Mouse (Mus musculus) hindbrain, embryonic 12.5 days (tissue): ENCODE measurements at regions not wholly inside any gene's neighbourhood (a gene's known extent, or its start where the extent isn't known, plus 50 kb on each side); places are given as distances from the start of the nearest gene placed in this dataset.
A peak's percentile ranks its signal among the peaks of the same experiment; 100 is the strongest.

Source experiments
- ATAC-seq: fragments of 200-750 bp; cut with Nextera tagmentation; 2 replicates; pipeline ENCODE4 v1.8.0; 2017; ENCODE audit warnings: moderate TSS enrichment; ENCODE audit not compliant: low FRiP score
- H3K27ac ChIP-seq: fragments of 300-500 bp; sonication (generic); 2 replicates; pipeline ENCODE4 v1.5.1; 2016; ENCODE audit warnings: mild to moderate bottlenecking
- H3K27me3 ChIP-seq: fragments of 300-500 bp; sonication (generic); 2 replicates; pipeline ENCODE4 v1.6.1; 2016; ENCODE audit warnings: mild to moderate bottlenecking
- H3K36me3 ChIP-seq: fragments of 300-500 bp; sonication (generic); 2 replicates; pipeline ENCODE4 v1.6.1; 2016; ENCODE audit warnings: mild to moderate bottlenecking
- H3K4me1 ChIP-seq: fragments of 300-500 bp; sonication (generic); 2 replicates; pipeline ENCODE4 v1.6.1; 2016
- H3K4me2 ChIP-seq: fragments of 300-500 bp; sonication (generic); replicated peaks from 2 replicates; pipeline ENCODE4 v1.6.1; 2016; ENCODE audit warnings: mild to moderate bottlenecking
- H3K4me3 ChIP-seq: fragments of 300-500 bp; sonication (generic); 2 replicates; pipeline ENCODE4 v1.5.1; 2016; ENCODE audit warnings: mild to moderate bottlenecking
- H3K9ac ChIP-seq: fragments of 300-500 bp; sonication (generic); 2 replicates; pipeline ENCODE4 v1.6.1; 2016; ENCODE audit warnings: mild to moderate bottlenecking, moderate library complexity
- H3K9me3 ChIP-seq: fragments of 300-500 bp; sonication (generic); replicated peaks from 2 replicates; pipeline ENCODE4 v1.6.1; 2016; ENCODE audit warnings: mild to moderate bottlenecking
- WGBS: fragments of 180-500 bp; shearing (Covaris S2); methylation state at CpG from one replicate; pipeline ENCODE4 v1.1.7; 2016; 5-methylcytosine and 5-hydroxymethylcytosine counted together

GRCm38 (mm10) chr15:68714337-68714736 is 2213.6 kb upstream of the Lrrc6 start:
- no peaks in the 10 kb centered on the region for H3K4me1 ChIP-seq
- H3K36me3 ChIP-seq: no peaks in the 10 kb centered on the region
- no peak overlapping the region for H3K4me2 ChIP-seq
- no peaks in the 10 kb centered on the region for H3K27me3 ChIP-seq
- H3K27ac ChIP-seq: no peak overlapping the region
- no peak for ATAC-seq
- H3K9me3 ChIP-seq: no peaks in the 10 kb centered on the region
- no peak overlapping the region for H3K4me3 ChIP-seq
- no peak overlapping the region for H3K9ac ChIP-seq
- WGBS: 81% methylated on average over 4 of the region's 4 CpGs

GRCm38 (mm10) chr15:68707306-68707705 is 2206.6 kb upstream of the Lrrc6 start:
- 84% methylated on average over 3 of the region's 3 CpGs for WGBS
- no peak overlapping the region for H3K4me3 ChIP-seq
- no peak overlapping the region for H3K4me2 ChIP-seq
- H3K9me3 ChIP-seq: no peaks in the 10 kb centered on the region
- ATAC-seq: no peak
- no peaks in the 10 kb centered on the region for H3K27me3 ChIP-seq
- H3K9ac ChIP-seq: no peak overlapping the region
- no peaks in the 10 kb centered on the region for H3K4me1 ChIP-seq
- H3K27ac ChIP-seq: no peak overlapping the region
- H3K36me3 ChIP-seq: no peaks in the 10 kb centered on the region

- no peaks in the 10 kb centered on the region for H3K4me1 ChIP-seq
- no peaks in the 10 kb centered on the region for H3K27me3 ChIP-seq
- no peaks in the 10 kb centered on the region for H3K36me3 ChIP-seq
- no peak overlapping the region for H3K27ac ChIP-seq
- H3K4me3 ChIP-seq: no peak overlapping the region
- 56% methylated on average over 5 of the region's 5 CpGs for WGBS
- no peak for ATAC-seq
- H3K9ac ChIP-seq: no peak overlapping the region
- H3K4me2 ChIP-seq: no peak overlapping the region
- H3K9me3 ChIP-seq: no peaks in the 10 kb centered on the region
Measured at GRCm38 (mm10) chr15:68695041-68695650, 2194.4 kb upstream of the Lrrc6 start.

GRCm38 (mm10) chr15:68667462-68667861 is 2166.8 kb upstream of the Lrrc6 start:
- no peak for ATAC-seq
- Histone ChIP-seq H3K27ac (no peak overlapping the region), H3K36me3 (no peaks in the 10 kb centered on the region), H3K4me1 (no peaks in the 10 kb centered on the region), H3K4me2 (no peak overlapping the region), H3K27me3 (no peaks in the 10 kb centered on the region), H3K9me3 (no peaks in the 10 kb centered on the region), H3K4me3 (no peak overlapping the region), H3K9ac (no peak overlapping the region)
- WGBS: 81% methylated on average over 1 of the region's 1 CpGs

- H3K36me3 ChIP-seq: no peaks in the 10 kb centered on the region
- no peak overlapping the region for H3K27ac ChIP-seq
- no peaks in the 10 kb centered on the region for H3K9me3 ChIP-seq
- no peak overlapping the region for H3K9ac ChIP-seq
- H3K4me1 ChIP-seq: no peaks in the 10 kb centered on the region
- no peak for ATAC-seq
- H3K4me2 ChIP-seq: no peak overlapping the region
- no peak overlapping the region for H3K4me3 ChIP-seq
- H3K27me3 ChIP-seq: no peaks in the 10 kb centered on the region
Measured at GRCm38 (mm10) chr15:68665331-68665730, 2164.6 kb upstream of the Lrrc6 start.

GRCm38 (mm10) chr15:68656722-68657121 is 2156.0 kb upstream of the Lrrc6 start:
- Histone ChIP-seq H3K36me3 (no peaks in the 10 kb centered on the region), H3K4me2 (no peak overlapping the region), H3K9ac (no peak overlapping the region), H3K27ac (no peak overlapping the region), H3K4me1 (no peaks in the 10 kb centered on the region), H3K27me3 (no peaks in the 10 kb centered on the region), H3K9me3 (no peaks in the 10 kb centered on the region), H3K4me3 (no peak overlapping the region)
- 70% methylated on average over 6 of the region's 6 CpGs for whole genome bisulfite sequencing
- ATAC-seq: no peak

- no peak overlapping the region for H3K4me2 ChIP-seq
- H3K27ac ChIP-seq: no peak overlapping the region
- no peak overlapping the region for H3K4me3 ChIP-seq
- peaks cover 5% of the 10 kb centered on the region for H3K4me1 ChIP-seq
- 94% methylated on average over 3 of the region's 3 CpGs for WGBS
- H3K9ac ChIP-seq: no peak overlapping the region
- no peaks in the 10 kb centered on the region for H3K27me3 ChIP-seq
- H3K9me3 ChIP-seq: no peaks in the 10 kb centered on the region
- ATAC-seq: no peak
- H3K36me3 ChIP-seq: no peaks in the 10 kb centered on the region
Measured at GRCm38 (mm10) chr15:68655046-68655445, 2154.3 kb upstream of the Lrrc6 start.

GRCm38 (mm10) chr15:68650609-68651008 is 2149.9 kb upstream of the Lrrc6 start:
- no peak for ATAC-seq
- Histone ChIP-seq H3K9ac (no peak overlapping the region), H3K9me3 (no peaks in the 10 kb centered on the region)

GRCm38 (mm10) chr15:68650033-68650432 is 2149.3 kb upstream of the Lrrc6 start:
- Histone ChIP-seq H3K4me2 (no peak overlapping the region), H3K9me3 (no peaks in the 10 kb centered on the region), H3K27ac (0 out of 2 replicates have a peak overlapping the region, but pooled peaks have one; percentile 25), H3K4me3 (no peak overlapping the region), H3K27me3 (no peaks in the 10 kb centered on the region), H3K36me3 (no peaks in the 10 kb centered on the region), H3K9ac (no peak overlapping the region), H3K4me1 (peaks cover 9% of the 10 kb centered on the region)
- WGBS: 37% methylated on average over 3 of the region's 3 CpGs
- peak; percentile 87 for ATAC-seq

More at GRCm38 (mm10) chr15:68650609-68651008, 2149.9 kb upstream of the Lrrc6 start:
- H3K4me3 ChIP-seq: no peak overlapping the region
- H3K27me3 ChIP-seq: no peaks in the 10 kb centered on the region
- peaks cover 9% of the 10 kb centered on the region for H3K4me1 ChIP-seq
- H3K27ac ChIP-seq: no peak overlapping the region
- 46% methylated on average over 2 of the region's 2 CpGs for WGBS
- H3K36me3 ChIP-seq: no peaks in the 10 kb centered on the region
- H3K4me2 ChIP-seq: no peak overlapping the region

GRCm38 (mm10) chr15:68646865-68647264 is 2146.2 kb upstream of the Lrrc6 start:
- Histone ChIP-seq H3K36me3 (no peaks in the 10 kb centered on the region), H3K4me2 (no peak overlapping the region), H3K27me3 (no peaks in the 10 kb centered on the region), H3K4me3 (no peak overlapping the region), H3K9me3 (no peaks in the 10 kb centered on the region), H3K27ac (no peak overlapping the region), H3K4me1 (peaks cover 9% of the 10 kb centered on the region), H3K9ac (no peak overlapping the region)
- 74% methylated on average over 3 of the region's 3 CpGs for WGBS
- no peak for ATAC-seq

- no peaks in the 10 kb centered on the region for H3K27me3 ChIP-seq
- no peak for ATAC-seq
- WGBS: 94% methylated on average over 1 of the region's 1 CpGs
Measured at GRCm38 (mm10) chr15:68644862-68645261, 2144.2 kb upstream of the Lrrc6 start.

GRCm38 (mm10) chr15:68635633-68636032 is 2134.9 kb upstream of the Lrrc6 start:
- no peak overlapping the region for H3K9ac ChIP-seq
- no peak for ATAC-seq
- no peaks in the 10 kb centered on the region for H3K4me1 ChIP-seq
- H3K27ac ChIP-seq: no peak overlapping the region
- H3K9me3 ChIP-seq: no peaks in the 10 kb centered on the region
- no peaks in the 10 kb centered on the region for H3K36me3 ChIP-seq
- H3K4me3 ChIP-seq: no peak overlapping the region
- H3K27me3 ChIP-seq: no peaks in the 10 kb centered on the region
- H3K4me2 ChIP-seq: no peak overlapping the region

More at GRCm38 (mm10) chr15:68644862-68645261, 2144.2 kb upstream of the Lrrc6 start:
- Histone ChIP-seq H3K9me3 (no peaks in the 10 kb centered on the region), H3K9ac (no peak overlapping the region), H3K4me1 (peaks cover 2% of the 10 kb centered on the region), H3K36me3 (no peaks in the 10 kb centered on the region), H3K27ac (no peak overlapping the region), H3K4me3 (no peak overlapping the region), H3K4me2 (no peak overlapping the region)

- Histone ChIP-seq H3K9ac (no peak overlapping the region), H3K4me2 (no peak overlapping the region), H3K4me3 (no peak overlapping the region), H3K27ac (no peak overlapping the region), H3K4me1 (no peaks in the 10 kb centered on the region), H3K9me3 (no peaks in the 10 kb centered on the region), H3K27me3 (no peaks in the 10 kb centered on the region), H3K36me3 (no peaks in the 10 kb centered on the region)
- no peak for ATAC-seq
- 59% methylated on average over 4 of the region's 4 CpGs for WGBS
Measured at GRCm38 (mm10) chr15:68626976-68627375, 2126.3 kb upstream of the Lrrc6 start.
